Mouse (Mus musculus): ENCODE measurements around the gene Tex33. TPM values are rescaled to one million over a fixed set of nuclear protein-coding genes. Genes with fewer than 3 reads are reported as not detected.
"Not testable (repeated sequence)": the region's sequence is repeated elsewhere in the genome, so short reads cannot be mapped to it uniquely, and the experiment has no call there.

The Tex33 gene
- total and polyA plus RNA-seq, 3 experiments, result 4.3 to 4.7 TPM; not detected in 1

- Histone ChIP-seq H3K27ac (ENCODE audit: control insufficient read depth, low read depth, low read length) (no peak overlapping the region), H3K9me3 (replicated peaks; ENCODE audit: insufficient read depth, low read length) (no peaks in the 10 kb centered on the region), H3K27me3 (ENCODE audit: control insufficient read depth in 1 of 2, insufficient read depth in 2 of 2, low read length in 2 of 2) (no peaks in the 10 kb centered on the region), H3K79me2 (ENCODE audit: control insufficient read depth, insufficient read depth, low read length, poor library complexity) (peaks cover 3% of the 10 kb centered on the region; the same call in 1 of the 2 replicates), H3K36me3 (ENCODE audit: control insufficient read depth in 1 of 2, insufficient read depth in 2 of 2, low read length in 2 of 2) (no peaks in the 10 kb centered on the region), H3K4me1 (ENCODE audit: control insufficient read depth in 1 of 2, insufficient read depth in 2 of 2, low read length in 2 of 2) (peaks cover 0 to 6% of the 10 kb centered on the region in 2 experiments; a peak in 1 of 4 replicates), H3K4me3 (ENCODE audit: control insufficient read depth in 1 of 2, insufficient read depth in 1 of 2, low read depth in 2 of 2, low read length in 2 of 2) (no peak overlapping the region), H3K9ac (ENCODE audit: control insufficient read depth, low read depth, low read length, poor library complexity, severe bottlenecking) (no peak overlapping the region)
- TF ChIP-seq TBP (IDR thresholded peaks at IDR 0.05; ENCODE audit: low read depth, low read length) (no peak), SMC3 (IDR thresholded peaks at IDR 0.05; ENCODE audit: low read depth, low read length) (no peak), JUND (IDR thresholded peaks at IDR 0.05; ENCODE audit: low read depth, low read length) (no peak), NELFE (IDR thresholded peaks at IDR 0.05; ENCODE audit: low read depth, low read length) (no peak), GATA1 (IDR thresholded peaks at IDR 0.05; ENCODE audit: low read depth, low read length) (no peak), ZKSCAN1 (IDR thresholded peaks at IDR 0.05; ENCODE audit: low read depth, low read length) (no peak), POLR2AphosphoS2 (IDR thresholded peaks at IDR 0.05; ENCODE audit: low read length) (no peak), ELF1 (IDR thresholded peaks at IDR 0.05; ENCODE audit: low read depth, low read length) (no peak), POLR2A (IDR thresholded peaks at IDR 0.05; ENCODE audit: control insufficient read depth in 1 of 2, insufficient read depth in 1 of 2, low read depth in 1 of 2, low read length in 2 of 2, poor library complexity in 1 of 2) (no peak), ZC3H11A (IDR thresholded peaks at IDR 0.05; ENCODE audit: low read depth, low read length) (no peak), RCOR1 (IDR thresholded peaks at IDR 0.05; ENCODE audit: low read depth, low read length) (no peak), ZNF384 (IDR thresholded peaks at IDR 0.05; ENCODE audit: low read depth, low read length) (no peak)
- DNase-seq (ENCODE audit: low read depth, low spot score), result no peak
Measured at GRCm38 (mm10) chr15:78331523-78332340, 64.0 kb downstream of the Tex33 start.

- H3K4me1 ChIP-seq (ENCODE audit: control insufficient read depth in 1 of 2, insufficient read depth in 2 of 2, low read length in 2 of 2), result peaks cover 0 to 13% of the 10 kb centered on the region in 2 experiments; a peak in 2 of 4 replicates
Measured at GRCm38 (mm10) chr15:78330706-78331105, 65.0 kb downstream of the Tex33 start.

GRCm38 (mm10) chr15:78329972-78330371 lies 65.7 kb downstream of the Tex33 start:
- H3K79me2 ChIP-seq (ENCODE audit: control insufficient read depth, insufficient read depth, low read length, poor library complexity); H3K9me3 ChIP-seq (replicated peaks; ENCODE audit: insufficient read depth, low read length); H3K4me3 ChIP-seq (ENCODE audit: control insufficient read depth in 1 of 2, insufficient read depth in 1 of 2, low read depth in 2 of 2, low read length in 2 of 2); H3K27me3 ChIP-seq (ENCODE audit: control insufficient read depth in 1 of 2, insufficient read depth in 2 of 2, low read length in 2 of 2); H3K9ac ChIP-seq (ENCODE audit: control insufficient read depth, low read depth, low read length, poor library complexity, severe bottlenecking); H3K27ac ChIP-seq (ENCODE audit: control insufficient read depth, low read depth, low read length); H3K36me3 ChIP-seq (ENCODE audit: control insufficient read depth in 1 of 2, insufficient read depth in 2 of 2, low read length in 2 of 2): not testable (repeated sequence)
- TF ChIP-seq GATA1 (IDR thresholded peaks at IDR 0.05; ENCODE audit: low read depth, low read length) (0 out of 2 replicates have a peak, but pooled peaks have one; percentile 21), USF1 (IDR thresholded peaks at IDR 0.05; ENCODE audit: low read depth, low read length) (peak; percentile 74)
- peaks cover 2 to 19% of the 10 kb centered on the region in 2 experiments; a peak in 3 of 4 replicates for H3K4me1 ChIP-seq (ENCODE audit: control insufficient read depth in 1 of 2, insufficient read depth in 2 of 2, low read length in 2 of 2)
- peak; percentile 32 for DNase-seq (ENCODE audit: low read depth, low spot score)

More at GRCm38 (mm10) chr15:78330706-78331105, 65.0 kb downstream of the Tex33 start:
- Histone ChIP-seq H3K9me3 (replicated peaks; ENCODE audit: insufficient read depth, low read length) (no peaks in the 10 kb centered on the region), H3K4me3 (ENCODE audit: control insufficient read depth in 1 of 2, insufficient read depth in 1 of 2, low read depth in 2 of 2, low read length in 2 of 2) (no peak overlapping the region), H3K9ac (ENCODE audit: control insufficient read depth, low read depth, low read length, poor library complexity, severe bottlenecking) (no peak overlapping the region), H3K36me3 (ENCODE audit: control insufficient read depth in 1 of 2, insufficient read depth in 2 of 2, low read length in 2 of 2) (peaks cover 0 to 4% of the 10 kb centered on the region in 2 experiments; a peak in 1 of 4 replicates), H3K79me2 (ENCODE audit: control insufficient read depth, insufficient read depth, low read length, poor library complexity) (peaks cover 7% of the 10 kb centered on the region), H3K27ac (ENCODE audit: control insufficient read depth, low read depth, low read length) (no peak overlapping the region), H3K27me3 (ENCODE audit: control insufficient read depth in 1 of 2, insufficient read depth in 2 of 2, low read length in 2 of 2) (no peaks in the 10 kb centered on the region)
- TF ChIP-seq ZMIZ1 (IDR thresholded peaks at IDR 0.05; ENCODE audit: low read depth, low read length) (no peak), MEF2A (IDR thresholded peaks at IDR 0.05; ENCODE audit: extremely low read depth, insufficient replicate concordance, low read depth, low read length, poor library complexity, severe bottlenecking) (no peak)
- no peak for DNase-seq (ENCODE audit: low read depth, low spot score)

Data from MEL (cell line).